Mouse (Mus musculus): ENCODE results near the gene Glp2r.

- TF ChIP-seq POLR2A (IDR thresholded peaks at IDR 0.05; ENCODE audit: borderline replicate concordance, low read depth, low read length) (no peak), CTCF (IDR thresholded peaks at IDR 0.05; ENCODE audit: low read depth, low read length) (no peak)
These were observed 84.8 kb downstream of the Glp2r start for GRCm38 (mm10) chr11:67686109-67686508.
